Mouse (Mus musculus): ENCODE measurements around the gene Fam133b. TPM values are rescaled to one million over a fixed set of nuclear protein-coding genes. Genes with fewer than 3 reads are reported as not detected.
A peak's percentile ranks its signal among the peaks of the same experiment; 100 is the strongest.
"Not testable (repeated sequence)": the region's sequence is repeated elsewhere in the genome, so short reads cannot be mapped to it uniquely, and the experiment has no call there.

Fam133b gene
- total RNA-seq, 2 experiments from 2014 or later: 9.5 to 12.0 TPM

DNA sequence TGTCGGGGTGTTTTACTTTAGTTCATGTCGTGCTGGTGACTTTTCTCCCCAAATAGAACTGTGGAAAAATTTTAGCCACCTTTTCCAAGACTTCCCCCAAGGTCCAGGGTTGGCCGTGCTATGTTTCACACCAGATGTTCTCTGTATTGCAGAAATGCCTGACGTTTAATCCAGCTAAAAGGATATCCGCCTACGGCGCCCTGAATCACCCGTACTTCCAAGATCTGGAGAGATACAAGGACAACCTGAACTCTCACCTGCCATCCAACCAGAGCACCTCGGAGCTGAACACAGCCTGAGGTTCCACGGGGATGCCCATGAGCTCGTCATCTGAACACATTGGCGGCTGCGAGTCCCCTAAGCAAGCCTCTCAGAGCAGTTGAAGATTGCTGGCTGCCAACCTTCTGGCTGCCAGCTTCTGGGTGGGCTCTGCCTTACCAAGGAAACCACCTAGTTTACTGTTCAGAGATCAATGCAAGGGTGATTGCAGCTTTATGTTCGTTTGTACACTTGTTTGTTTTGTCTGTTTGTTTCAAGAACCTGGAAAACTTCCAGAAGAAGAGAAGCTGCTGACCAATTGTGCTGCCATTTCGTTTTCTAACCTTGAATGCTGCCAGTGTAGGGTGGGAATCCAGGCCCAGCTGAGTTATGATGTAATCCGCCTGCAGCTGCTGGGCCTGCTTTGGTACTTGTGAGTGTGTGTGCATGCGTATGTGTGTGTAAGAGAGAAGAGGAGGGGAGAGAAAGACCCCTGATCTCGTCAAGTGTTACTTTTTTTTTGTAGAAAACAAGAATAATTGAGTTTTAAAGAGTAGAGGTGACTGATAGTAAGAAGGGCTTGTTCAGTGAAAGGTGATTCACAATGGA lies 22.9 kb upstream of the Fam133b start:
- no peak for DNase-seq (ENCODE audit: low spot score)

GRCm38 (mm10) chr5:3521741-3522140 lies 21.9 kb upstream of the Fam133b start:
- DNase-seq (ENCODE audit: low spot score): no peak

DNA sequence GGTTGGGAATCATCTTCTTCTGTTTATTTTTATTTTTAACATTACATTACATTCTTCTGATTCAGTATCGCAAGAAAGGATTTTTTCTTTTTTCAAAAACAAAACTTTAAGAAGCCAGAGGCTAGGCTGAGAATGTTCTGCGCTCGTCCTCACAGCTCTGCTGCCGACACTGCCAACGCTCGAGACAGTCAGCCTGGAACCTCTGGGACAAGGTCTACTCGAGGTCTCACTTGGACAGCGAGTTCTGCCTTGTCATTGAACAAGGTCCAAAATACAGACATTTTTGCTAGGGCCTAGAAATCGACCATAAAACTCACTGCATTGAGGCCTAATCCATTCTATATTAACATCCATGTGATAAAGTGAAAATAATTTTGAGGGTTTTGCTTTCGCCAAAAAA lies 20.8 kb upstream of the Fam133b start:
- DNase-seq (ENCODE audit: low spot score): no peak

DNA sequence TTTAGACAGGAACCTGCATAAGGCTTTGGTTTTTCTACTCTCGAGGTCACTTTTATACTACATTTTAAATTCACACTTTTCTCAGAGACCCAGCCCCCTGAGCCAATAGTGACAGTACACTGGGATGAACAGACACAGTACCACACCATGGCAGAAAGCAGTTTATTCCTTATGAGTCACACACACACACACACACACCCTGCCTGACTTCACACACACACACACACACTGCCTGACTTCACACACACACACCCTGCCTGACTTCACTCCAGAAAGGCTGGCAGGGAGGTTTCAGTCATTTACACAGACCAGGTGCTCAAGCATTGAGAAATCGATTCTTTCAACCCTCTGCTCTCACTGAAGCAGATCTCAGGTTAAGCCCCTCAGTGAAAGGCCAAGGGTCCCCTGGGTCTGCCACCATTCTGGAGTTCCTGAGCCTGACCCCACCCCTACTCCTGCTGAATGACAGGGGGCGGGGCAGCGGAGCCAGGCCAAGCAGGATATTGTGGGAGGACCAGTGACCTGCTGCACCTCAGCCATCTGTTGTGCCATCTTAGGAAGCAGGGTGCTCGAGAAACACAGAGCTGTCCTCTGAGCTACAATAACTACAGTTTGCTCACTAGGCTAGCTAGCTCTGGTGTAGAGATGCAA lies 16.5 kb upstream of the Fam133b start:
- DNase-seq (ENCODE audit: low spot score): no peak

DNA sequence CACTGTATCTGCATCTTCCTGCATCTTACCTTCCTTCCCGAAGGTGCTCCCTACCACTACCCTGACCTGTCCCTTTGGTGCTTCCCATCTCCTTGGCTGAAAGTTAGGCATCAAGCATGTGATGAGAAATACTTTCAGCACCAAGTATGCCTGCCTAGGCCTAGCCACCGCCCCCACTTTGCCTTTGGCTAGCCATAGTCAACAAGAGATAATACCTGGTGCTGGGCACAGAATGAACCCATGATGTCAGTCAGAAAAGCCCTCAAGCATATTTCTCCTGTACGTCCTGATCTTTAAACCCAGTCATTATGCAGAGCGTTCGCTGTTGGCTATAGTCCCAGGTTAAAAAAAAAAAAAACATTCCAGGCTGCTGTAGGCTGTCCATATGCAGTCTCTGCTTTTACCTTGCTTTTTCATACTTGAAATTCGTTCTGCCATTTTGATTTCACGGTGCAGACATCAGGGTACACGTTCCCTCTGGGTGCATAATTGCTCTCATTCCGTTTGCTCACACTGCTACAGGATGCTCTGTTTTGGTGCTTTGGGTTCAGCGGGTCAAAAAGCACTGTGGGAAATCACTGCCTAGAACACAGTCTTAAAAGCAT lies 13.9 kb upstream of the Fam133b start:
- no peak for DNase-seq (ENCODE audit: low spot score)

DNA sequence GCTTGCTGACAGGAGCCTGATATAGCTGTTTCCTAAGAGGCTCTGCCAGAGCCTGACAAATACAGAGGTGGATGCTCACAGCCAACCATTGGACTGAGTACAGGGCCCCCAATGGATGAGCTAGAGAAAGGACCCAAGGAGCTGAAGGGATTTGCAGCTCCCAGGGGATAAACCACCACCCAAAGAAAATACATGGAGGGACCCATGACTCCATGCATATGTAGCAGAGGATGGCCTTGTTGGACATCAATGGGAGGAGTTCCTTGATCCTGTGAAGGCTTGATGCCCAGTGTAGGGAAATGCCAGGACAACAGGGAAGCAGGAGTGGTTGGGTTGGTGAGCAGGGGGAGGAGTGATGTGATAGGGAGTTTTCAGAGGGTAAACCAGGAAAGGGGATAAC lies 11.6 kb upstream of the Fam133b start:
- not testable (repeated sequence) for DNase-seq (ENCODE audit: low spot score)

- DNase-seq (ENCODE audit: low spot score): no peak
Measured at GRCm38 (mm10) chr5:3536592-3537212, 6.9 kb upstream of the Fam133b start.

GRCm38 (mm10) chr5:3538505-3539472 lies 4.8 kb upstream of the Fam133b start:
- no peak for DNase-seq (ENCODE audit: low spot score)

DNA sequence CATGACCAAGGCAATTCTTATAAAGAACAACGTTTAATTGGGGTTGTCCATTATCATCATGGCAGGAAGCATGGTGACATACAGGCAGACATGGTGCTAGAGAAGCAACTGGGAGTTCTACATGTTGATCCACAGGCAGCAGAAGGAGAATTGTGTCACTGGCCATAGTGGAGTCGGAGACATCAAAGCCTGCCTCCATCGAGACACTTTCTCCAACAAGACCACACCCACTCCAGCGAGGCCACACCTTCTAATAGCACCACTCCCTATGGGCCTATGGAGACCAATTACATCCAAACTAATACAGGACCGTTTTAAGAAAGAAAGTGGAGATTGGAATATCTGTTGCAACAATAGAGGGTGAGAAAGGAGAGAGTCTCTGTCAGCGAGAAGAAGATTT lies 1.8 kb upstream of the Fam133b start:
- DNase-seq (ENCODE audit: low spot score): no peak

DNA sequence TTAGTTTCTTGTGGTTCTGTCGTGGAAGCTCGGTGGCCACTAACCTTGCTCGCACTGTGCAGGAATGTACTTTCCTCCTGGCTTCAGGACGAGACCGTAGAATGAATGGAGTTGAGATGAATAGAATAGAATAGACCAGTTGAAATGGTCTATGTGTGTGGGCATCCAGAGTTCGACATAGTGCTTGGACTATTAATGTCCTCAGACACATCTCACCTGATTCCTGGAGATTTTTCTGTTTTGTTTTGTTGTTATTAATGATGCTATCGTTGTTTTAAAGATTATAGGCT lies 792 bp downstream of the Fam133b start:
- no peak for DNase-seq (ENCODE audit: low spot score)

DNA sequence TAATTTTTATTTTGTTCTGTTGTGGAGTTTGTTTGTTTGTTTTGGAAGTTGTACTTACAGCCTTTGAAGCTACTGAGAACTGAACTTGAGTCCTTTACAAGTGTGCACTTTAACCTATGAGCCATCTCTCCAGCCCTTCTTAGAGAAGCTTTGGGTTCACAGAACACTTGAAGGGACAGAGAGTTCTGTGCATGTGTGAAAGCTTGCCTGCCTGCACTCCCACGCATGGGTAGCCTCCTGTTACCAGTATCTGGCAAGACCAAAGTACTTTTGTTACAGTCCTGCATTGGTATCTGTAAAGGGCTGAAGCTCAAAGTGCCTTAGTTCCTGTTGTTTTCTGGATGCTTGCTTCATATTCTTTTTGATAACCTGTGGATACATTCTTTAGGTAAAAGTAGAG lies 2.6 kb downstream of the Fam133b start:
- no peak for DNase-seq (ENCODE audit: low spot score)

DNA sequence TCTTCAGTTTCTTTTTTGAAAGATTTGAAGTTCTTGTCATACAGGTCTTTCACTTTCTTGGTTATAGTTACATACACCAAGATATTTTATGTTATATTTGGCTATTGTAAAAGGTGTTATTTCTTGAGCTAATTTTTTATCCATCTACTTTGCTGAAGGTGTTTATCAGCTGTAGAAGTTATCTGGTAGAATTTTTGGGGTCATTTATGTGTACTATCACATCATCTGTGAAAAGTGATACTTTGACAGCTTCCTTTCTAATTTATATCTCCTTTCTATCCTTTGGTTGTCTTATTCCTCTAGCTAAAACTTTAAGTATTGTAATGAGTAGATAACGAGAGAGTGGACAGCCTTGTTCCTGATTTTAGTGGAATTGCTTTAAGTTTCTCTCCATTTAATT lies 7.8 kb downstream of the Fam133b start:
- DNase-seq (ENCODE audit: low spot score): no peak

GRCm38 (mm10) chr5:3554198-3554597 lies 10.6 kb downstream of the Fam133b start:
- DNase-seq (ENCODE audit: low spot score): no peak

DNA sequence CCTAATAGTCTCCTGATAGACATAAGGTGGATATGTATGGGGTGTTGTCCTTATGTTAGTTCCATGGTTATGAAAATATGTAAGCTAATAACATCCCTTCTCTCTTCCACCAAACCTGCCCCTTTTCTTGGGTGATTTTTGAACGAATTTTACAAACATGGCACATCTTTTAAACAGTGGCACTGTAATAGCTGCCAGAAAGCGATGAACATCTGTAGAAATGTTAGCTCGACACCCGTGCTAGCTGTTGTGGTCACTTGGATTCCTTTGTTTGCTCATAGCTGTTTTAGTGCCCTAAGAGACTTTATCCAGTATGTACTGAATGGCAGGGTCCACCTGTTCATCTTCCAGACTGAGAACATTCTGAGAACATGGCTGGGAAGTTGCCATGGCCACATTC lies 27.6 kb downstream of the Fam133b start, which contains the start of gene 1700109H08Rik:
Gene 1700109H08Rik, plus strand, starts transcription at position 301 of the 400 bp plus-strand sequence.
- DNase-seq (ENCODE audit: low spot score): no peak

DNA sequence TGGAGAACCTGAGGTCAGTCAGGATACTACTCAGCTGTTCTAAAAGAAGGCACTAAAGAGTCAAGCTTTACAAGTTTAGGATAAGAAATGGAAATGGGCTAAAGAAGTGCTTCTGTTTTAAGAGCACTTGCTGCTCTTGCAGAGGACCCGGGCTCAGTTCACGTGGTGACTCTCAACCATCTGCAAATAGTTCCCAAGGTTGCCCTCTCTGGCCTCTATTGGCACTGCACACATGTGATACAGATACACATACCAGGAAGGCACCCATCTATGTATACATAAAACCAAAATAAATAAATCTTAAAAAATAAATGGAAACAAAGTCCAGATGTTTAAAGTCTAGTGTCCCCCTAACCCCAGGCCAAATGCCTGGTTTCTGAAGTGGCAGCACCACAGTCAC lies 31.2 kb downstream of the Fam133b start:
- no peak for DNase-seq (ENCODE audit: low spot score)

- no peak for DNase-seq (ENCODE audit: low spot score)
Measured at GRCm38 (mm10) chr5:3577939-3578338, 34.3 kb downstream of the Fam133b start.

DNA sequence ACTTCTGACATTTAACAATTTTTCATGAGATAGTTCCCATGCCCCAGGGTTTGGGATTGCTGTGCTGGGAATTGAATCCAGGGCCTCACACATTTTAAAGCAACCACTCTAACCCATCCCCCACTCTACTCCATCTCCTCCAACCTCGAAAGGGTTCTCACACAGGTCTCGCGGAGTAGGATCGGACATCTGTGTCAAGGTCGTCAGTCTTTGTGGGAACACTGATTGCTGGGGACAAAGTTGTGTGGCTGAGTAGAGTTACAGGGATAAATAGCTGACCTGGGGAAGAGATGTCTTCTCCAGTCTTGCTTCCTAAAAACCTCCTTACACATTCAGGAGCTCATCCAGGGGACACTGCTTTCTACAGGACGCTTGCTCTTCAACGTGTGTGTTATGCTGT lies 35.4 kb downstream of the Fam133b start:
- no peak for DNase-seq (ENCODE audit: low spot score)

- DNase-seq (ENCODE audit: low spot score): peak; percentile 96
Measured at GRCm38 (mm10) chr5:3595693-3596398, 52.2 kb downstream of the Fam133b start, which contains the start of gene Pex1. Gene Pex1 (plus strand): TSS chr5:3596066.

GRCm38 (mm10) chr5:3596399-3596766 lies 52.8 kb downstream of the Fam133b start, which contains the start of gene Rbm48:
Gene Rbm48 (minus strand): TSS chr5:3596585.
- peak; percentile 79 for DNase-seq (ENCODE audit: low spot score)

DNA sequence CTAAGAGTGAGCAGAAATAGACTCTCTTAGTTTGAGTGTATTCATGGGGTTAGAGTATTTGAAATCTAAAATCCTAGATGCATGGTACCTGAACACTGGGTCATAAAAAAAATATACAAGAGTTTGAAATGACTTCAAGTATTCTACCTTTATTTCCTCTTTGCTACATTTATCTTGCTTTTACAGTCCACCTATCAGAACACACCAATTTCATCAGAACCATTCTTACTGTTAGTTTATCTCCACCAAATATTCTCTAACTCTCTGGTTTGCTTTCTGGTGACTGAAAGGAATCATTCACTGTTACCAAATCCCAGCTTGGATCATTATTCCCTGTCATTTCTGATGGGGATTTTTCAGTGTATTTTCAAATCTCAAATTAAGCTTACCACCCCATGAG lies 53.5 kb downstream of the Fam133b start:
- DNase-seq (ENCODE audit: low spot score): no peak

Data from gastrocnemius, adult 18-20 months (tissue).